Mouse (Mus musculus) brown adipose tissue, adult 24 weeks (tissue): ENCODE results near the gene Bcat1. TPM values are rescaled to one million over a fixed set of nuclear protein-coding genes. Genes with fewer than 3 reads are reported as not detected.
A peak's percentile ranks its signal among the peaks of the same experiment; 100 is the strongest.

Experiments
- H3K27ac ChIP-seq: fragments of 200-500 bp; replicated peaks from 2 replicates; pipeline ENCODE4 v1.5.1; 2012; ENCODE audit warnings: low read depth, mild to moderate bottlenecking, low read length
- H3K4me1 ChIP-seq: fragments of 200-500 bp; 2 replicates; pipeline ENCODE4 v1.6.1; 2012; ENCODE audit warnings: low read length, mixed read lengths; ENCODE audit not compliant: control insufficient read depth, insufficient read depth, insufficient read length
- H3K4me3 ChIP-seq: fragments of 200-500 bp; 2 replicates; pipeline ENCODE4 v1.5.1; 2012; ENCODE audit warnings: low read depth, mild to moderate bottlenecking, low read length, moderate library complexity; ENCODE audit not compliant: insufficient read depth
- polyA plus RNA-seq: library from polyadenylated mRNA; stranded (reverse); fragments of >200 nt; gene quantifications from 2 replicates; pipeline ENCODE4 v1.2.4, GENCODE M21; 2012; ENCODE audit not compliant: missing spikeins, insufficient read depth, insufficient read length

Gene Bcat1
- polyA plus RNA-seq, 1 experiment = 0.48 TPM

DNA sequence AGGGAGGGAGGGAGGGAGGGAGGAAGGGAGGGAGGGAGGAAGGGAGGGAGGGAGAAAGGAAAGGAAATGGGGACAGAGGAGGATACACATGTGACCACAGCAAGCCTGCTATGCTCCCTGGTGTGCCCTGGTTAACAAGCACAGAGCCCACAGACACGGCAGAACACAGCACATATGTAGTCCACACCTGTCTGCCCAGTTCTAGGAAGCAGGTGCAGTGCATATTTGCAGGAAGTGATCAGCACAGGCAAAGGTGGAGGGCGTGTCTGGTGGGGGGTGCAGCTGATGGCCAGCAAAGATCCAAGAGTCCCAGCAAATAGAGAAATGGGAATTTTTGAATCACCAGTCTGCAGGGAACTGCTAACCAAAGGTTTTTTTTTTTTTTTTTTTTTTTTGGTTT is 23.3 kb downstream of the Bcat1 start:
- Histone ChIP-seq H3K4me1 (no peaks in the 10 kb centered on the region), H3K27ac (no peak overlapping the region), H3K4me3 (no peak overlapping the region)

DNA sequence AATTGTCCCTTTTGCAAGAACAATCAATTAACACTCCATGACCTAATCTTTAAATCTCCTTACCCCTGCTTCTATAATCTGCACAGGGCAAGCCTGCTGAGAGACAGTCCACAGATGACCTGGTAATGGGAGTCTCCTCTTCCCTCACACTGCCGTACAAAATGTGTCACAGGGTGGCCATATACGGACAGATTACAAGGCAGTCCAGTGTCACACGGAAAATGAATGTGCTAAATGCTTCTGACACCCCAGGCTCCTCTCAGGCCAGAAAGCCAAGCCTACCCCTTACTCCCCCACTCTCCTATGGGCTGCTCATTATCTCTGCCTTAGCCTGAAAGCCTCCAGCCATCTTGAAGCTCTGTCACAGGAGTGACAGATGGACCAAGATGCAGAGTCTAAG is 25.1 kb downstream of the Bcat1 start:
- no peak overlapping the region for H3K27ac ChIP-seq

DNA sequence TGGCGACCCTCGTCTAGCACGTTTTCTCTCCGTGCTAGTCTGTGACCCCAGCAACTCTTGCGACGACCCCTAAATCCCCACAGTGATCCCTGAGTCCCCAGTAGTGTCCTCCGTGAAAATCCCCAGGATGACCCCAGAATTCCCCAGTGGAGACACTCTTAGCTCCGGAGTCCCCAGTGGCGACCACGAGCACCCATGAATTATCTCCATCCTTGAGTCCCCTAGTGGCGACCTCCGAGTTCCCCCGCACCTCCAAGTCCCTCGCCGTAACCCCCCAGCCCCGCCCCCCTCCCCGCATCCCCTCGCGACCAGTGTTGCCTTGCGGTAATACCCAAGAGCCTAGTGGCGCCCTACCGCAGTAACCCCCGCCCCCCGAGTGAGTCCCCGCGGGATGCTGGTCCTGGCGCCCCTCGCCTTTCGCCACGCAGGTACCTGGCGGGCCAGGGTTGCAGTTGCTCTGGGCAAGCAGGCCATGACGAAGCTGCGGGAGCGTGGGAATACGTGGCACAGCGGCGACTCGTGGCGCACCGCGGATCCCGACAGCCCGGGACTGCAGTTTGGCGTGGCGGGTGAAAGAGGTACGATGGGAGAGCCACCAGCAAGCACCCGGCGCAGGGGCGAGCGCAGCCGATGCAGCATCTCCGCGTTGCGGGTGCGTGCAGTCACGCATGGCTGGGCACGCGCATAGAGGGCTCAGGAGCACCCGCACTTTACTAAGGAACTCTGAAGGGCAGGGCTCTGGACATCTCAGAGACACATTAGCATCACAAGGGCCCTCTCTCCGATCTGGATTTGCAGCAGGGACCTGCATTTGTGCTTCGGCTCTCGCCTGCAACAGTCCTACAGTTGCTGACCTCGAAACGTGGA is 27.6 kb downstream of the Bcat1 start:
- Histone ChIP-seq H3K27ac (no peak overlapping the region), H3K4me1 (no peaks in the 10 kb centered on the region), H3K4me3 (peak overlapping the region; percentile 17; the same call in 1 of the 2 replicates)

More for the DNA sequence above, 25.1 kb downstream of the Bcat1 start:
- no peaks in the 10 kb centered on the region for H3K4me1 ChIP-seq
- no peak overlapping the region for H3K4me3 ChIP-seq

DNA sequence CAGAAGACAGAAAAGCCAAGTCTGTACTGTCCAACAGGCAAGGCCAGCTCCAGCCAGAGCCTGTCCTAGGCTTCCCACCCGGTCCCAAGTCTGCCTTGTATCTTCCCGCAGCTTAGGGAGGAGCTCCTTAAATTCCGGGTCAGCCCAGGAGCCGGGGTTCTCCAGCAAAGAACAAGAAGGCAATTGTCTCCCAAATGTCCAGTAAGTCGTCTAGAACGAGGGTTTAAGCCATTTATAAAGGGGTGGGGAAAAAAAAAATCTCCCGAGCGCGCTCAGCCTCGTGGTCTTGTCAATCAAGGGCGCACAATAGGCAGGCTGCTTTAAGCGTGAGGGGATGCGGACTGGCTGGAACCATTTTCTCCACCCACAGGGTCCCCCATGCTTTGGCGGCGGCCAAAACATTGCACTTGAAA is 28.5 kb downstream of the Bcat1 start:
- no peak overlapping the region for H3K27ac ChIP-seq
- H3K4me3 ChIP-seq = peak overlapping the region; percentile 15
- no peaks in the 10 kb centered on the region for H3K4me1 ChIP-seq

DNA sequence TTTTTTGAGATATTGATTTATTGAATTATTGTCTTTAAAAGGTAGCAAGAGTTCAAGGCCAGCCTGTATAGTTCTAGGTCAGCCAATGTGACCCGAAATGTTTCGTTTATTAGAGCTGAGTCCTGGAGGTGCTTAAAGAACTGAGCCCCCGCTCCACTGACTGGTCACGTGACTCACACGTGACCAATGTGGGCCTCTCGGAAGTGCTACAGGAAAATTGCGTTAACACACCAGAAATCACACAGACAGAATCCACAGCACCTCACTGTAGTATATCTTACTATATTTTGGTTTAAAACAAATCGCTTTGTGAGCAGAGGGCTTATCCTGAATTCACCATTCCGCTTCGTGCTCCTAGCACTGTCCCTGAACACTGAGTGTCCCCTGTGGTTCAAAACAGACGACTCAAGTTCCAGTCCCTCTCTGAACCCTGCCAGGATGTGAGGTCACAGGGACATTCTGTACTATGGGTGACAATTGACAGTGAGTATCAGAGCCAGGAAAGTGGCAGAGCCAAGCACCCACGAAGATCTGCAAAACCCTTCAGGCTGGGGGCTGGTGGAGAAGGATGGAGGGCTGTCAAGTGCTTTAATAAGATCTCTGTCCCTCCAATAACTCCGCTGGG is 29.6 kb downstream of the Bcat1 start:
- Histone ChIP-seq H3K4me1 (no peaks in the 10 kb centered on the region), H3K27ac (no peak overlapping the region), H3K4me3 (0 out of 2 replicates have a peak overlapping the region, but pooled peaks have one; percentile 13)

DNA sequence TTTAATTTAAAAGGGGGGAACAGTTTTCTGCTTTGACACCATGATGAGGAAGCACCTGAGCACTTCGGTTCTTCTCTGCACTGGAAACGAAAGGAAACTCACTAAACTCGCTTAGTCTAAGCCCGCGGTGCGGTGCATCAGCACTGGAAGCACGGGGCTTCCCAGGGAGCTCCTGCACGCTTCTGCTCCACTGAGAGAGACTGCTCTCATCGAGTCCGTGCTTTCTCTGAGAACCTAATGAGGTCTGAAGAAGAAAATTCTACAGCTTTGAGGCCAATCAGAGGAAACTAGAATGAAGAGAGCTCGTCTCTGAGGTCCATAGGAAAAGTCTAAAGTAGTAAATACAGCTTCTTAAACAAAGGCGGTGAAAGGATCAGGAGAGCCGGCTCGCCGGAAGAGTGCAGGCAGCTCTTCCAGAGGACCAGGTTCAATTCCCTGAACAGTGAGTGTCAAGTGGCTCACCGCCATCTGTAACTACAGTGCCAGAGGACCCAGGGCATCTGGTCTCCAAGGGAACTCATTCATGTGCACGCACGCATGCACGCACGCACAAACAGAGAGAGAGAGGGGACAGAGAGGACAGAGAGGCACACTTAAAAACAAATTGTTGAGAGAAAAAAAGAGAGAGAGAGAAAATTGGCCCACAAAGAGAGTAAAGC is 30.9 kb downstream of the Bcat1 start:
- Histone ChIP-seq H3K4me1 (no peaks in the 10 kb centered on the region), H3K27ac (no peak overlapping the region), H3K4me3 (no peak overlapping the region)

DNA sequence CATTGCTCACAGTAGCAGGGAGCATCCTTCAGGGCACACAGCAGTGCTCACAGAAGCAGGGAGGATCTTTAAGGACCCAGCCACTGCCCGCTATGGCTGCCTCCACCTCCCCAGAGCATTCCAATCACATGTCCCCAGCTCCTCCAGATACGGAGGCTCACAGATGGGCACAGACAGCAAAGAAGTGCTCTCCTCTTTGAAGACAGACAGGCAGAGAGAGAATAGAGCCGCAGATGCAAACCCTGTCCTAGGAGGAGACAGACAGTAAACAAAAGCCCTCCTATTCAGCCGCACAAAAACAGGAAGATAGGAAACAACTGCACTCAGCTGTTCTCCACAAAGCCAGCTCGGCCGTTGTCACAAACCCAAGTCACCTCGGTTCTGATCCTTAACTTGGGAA is 35.3 kb downstream of the Bcat1 start:
- no peaks in the 10 kb centered on the region; the same call in 1 of the 2 replicates for H3K4me1 ChIP-seq
- no peak overlapping the region for H3K4me3 ChIP-seq
- H3K27ac ChIP-seq = no peak overlapping the region

DNA sequence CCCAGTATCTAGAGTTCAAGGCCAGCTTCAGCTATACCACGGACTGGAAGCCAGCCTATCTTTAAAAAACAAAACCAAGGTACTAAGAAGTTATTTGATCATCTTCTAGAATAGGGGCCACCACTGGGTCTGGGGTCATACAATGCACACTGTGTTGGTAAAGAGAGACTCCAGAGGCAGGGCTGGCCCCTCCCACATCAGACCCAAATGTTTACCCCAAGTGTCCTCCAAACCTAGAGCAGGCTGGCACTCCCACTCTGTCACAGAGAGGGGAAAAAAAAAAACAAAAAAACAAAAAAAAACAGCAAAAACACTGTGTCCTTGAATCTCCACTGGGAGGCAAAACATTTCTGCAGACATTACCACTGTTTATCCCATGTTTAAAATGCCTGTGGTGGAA is 38.4 kb downstream of the Bcat1 start:
- no peaks in the 10 kb centered on the region; the same call in 1 of the 2 replicates for H3K4me1 ChIP-seq
- H3K4me3 ChIP-seq = no peak overlapping the region
- H3K27ac ChIP-seq = no peak overlapping the region

DNA sequence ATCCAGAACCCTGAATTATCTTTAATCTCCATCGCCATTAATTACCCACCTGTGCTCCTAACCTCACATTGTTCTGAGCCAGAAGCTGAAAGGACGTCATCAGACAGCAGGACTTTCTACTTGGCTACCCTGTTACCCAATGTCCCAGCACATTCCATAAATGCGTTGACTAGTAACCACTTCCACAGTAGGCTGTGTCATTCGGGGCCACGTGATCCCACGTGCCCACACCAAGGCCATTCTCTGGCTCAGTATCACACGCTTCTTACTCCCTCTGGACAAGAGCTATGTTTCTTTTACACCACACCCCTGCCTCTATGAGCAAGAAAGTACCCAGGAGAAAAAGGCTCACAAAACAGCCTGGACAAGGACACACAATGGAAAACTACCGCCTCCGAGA is 40.6 kb downstream of the Bcat1 start:
- H3K27ac ChIP-seq = no peak overlapping the region
- no peak overlapping the region for H3K4me3 ChIP-seq
- peaks cover 2% of the 10 kb centered on the region for H3K4me1 ChIP-seq

DNA sequence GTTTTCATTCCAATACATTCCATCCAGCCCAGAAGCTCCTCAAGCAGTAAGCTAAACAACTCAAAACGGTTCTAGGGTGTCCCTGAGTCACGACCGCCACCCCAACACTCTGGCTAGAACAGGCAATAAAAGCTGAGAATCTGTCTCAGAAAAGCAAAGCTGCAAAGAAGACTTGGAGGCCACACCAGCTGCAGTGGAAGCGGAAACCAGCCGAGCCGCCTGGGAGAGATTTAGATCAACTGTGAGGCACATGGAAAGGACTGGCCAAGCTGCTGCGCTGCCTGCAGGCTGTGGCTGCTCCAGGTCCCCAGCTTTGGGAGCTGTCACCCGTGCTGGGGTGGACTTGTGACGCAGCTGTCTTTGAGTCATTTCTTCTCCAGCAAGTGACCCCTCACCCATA is 45.4 kb downstream of the Bcat1 start:
- Histone ChIP-seq H3K27ac (no peak overlapping the region), H3K4me1 (peaks cover 2% of the 10 kb centered on the region; the same call in 1 of the 2 replicates), H3K4me3 (no peak overlapping the region)

DNA sequence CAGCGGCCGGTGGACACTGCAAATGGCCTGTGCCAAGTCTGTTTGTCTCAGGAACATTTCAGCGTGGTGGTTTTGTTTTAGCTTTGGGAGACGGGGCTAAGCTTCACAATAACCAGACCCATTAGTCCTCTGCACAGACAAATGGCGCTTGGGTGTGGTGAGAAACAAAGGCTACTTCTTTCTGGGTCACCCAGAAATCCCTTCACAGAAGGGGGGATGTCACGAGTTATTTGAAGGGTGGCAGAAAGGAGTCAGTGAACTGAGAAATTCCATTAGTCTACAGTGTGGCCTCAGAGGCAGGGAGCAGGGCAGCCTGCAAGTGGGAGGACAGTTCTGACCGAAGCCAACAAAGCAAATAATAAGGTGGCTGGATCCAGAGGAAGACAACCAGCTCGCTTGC is 52.0 kb downstream of the Bcat1 start:
- H3K27ac ChIP-seq = no peak overlapping the region
- H3K4me1 ChIP-seq = no peaks in the 10 kb centered on the region
- no peak overlapping the region for H3K4me3 ChIP-seq

DNA sequence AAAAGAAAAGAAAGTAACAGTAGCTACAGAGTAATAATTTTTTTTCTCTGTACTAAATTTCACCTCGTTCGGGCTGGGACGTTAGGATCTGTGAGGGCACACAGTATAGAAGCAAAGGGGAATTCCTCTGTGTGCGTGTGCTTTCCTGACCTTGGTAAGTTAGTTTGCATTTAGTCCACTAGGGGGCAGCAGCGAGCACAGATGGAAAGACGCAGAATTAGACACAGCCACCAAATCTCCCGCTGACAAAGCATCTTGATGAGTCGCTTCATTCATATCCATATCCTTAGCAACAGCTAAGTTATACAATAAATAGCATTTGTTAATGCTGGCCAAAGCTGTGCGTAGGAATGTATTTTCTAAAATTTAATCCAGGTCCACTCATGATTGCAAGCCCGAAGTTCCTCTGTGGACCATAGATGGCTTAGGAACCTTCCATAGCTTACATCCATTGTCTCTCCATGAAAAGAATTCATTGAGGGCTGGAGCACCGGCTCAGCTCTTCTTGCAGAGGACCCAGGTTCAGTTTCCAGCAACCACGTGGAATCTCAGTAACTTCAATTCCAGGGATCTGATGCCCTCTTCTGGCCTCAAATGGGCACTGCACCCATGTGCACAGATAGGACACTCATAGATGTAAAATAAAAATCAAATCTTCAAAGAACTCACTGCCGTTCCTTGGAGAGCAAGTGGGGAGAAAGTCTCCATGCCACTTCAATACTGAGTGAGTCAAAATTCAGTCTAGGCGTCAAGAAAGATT is 52.8 kb downstream of the Bcat1 start:
- H3K27ac ChIP-seq = no peak overlapping the region
- H3K4me3 ChIP-seq = no peak overlapping the region
- no peaks in the 10 kb centered on the region for H3K4me1 ChIP-seq

DNA sequence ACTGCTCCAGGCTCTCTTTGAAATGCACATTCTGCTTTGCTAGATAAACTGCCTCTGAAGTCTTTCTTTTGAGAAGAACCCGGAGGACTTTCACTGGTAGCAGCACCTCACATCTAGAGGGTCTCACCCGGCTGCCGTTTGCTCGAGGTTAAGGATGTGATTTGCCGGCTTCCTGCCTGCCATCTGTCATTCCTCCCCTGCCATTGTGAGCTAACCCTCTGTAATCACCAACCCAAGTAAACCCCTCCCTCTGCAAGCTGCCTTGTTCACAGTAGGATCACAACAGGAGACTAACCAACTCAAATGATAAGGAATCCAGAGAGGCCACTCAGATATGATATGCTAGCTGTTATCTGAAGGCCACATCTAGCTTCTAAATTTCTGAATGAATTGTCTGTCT is 53.6 kb downstream of the Bcat1 start:
- no peak overlapping the region for H3K27ac ChIP-seq
- H3K4me3 ChIP-seq = no peak overlapping the region
- H3K4me1 ChIP-seq = no peaks in the 10 kb centered on the region

DNA sequence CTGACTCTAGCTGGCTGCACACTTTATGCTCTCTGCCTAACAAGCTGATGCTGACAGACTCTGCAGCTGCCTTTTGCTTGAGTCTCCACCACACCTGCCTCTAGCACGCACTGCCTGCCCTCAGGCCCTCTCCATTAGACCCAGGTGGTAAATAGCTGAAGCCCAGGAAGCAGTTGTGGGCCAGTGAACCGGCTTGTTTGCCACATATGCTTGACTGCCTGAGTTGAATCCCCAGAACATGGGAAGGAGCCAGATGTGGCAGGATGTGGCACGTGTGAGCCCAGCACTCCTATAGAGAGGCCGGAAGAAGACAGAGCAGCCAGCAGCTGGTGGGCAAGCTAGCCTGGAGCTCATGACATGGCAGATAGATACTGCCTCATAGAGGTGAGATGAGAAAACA is 55.4 kb downstream of the Bcat1 start:
- Histone ChIP-seq H3K27ac (no peak overlapping the region), H3K4me3 (no peak overlapping the region), H3K4me1 (no peaks in the 10 kb centered on the region)

DNA sequence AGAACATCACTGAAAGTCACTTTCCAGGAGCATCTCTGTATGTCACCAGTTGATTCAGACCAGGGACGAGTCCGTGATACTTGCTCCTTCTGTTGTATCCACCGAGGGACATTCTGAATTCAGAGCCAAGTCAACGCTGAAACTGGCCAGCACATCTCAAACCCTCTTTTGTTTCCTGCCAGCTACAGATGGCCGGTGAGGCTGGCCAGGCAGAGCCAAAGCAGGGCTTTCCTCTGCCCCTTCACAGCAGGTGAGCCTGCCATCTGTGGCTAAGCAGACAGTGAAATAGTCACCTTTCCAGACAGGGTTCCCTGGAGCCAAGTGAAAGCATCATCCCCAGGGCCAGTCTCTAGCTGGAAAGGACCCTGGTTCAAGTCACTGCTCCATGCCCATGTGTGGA is 57.7 kb downstream of the Bcat1 start:
- Histone ChIP-seq H3K27ac (no peak overlapping the region), H3K4me1 (no peaks in the 10 kb centered on the region), H3K4me3 (no peak overlapping the region)
